Mouse (Mus musculus) layer of hippocampus, adult 11-12 months (tissue): ENCODE data around the gene Tpm1.

Source experiments
- DNase-seq: peaks from one replicate; pipeline ENCODE4 v3.0.0; 2022; ENCODE audit warnings: low spot score

Tpm1 gene

GRCm38 (mm10) chr9:67049086-67049824 is at the start of gene Tpm1:
Gene Tpm1, minus strand, starts transcription at chr9:67049406.
- DNase-seq = peak; percentile 58

GRCm38 (mm10) chr9:67094371-67094770 is 45.2 kb upstream of the Tpm1 start:
- DNase-seq = no peak

GRCm38 (mm10) chr9:67092210-67092609 is 43.0 kb upstream of the Tpm1 start:
- no peak for DNase-seq

- no peak for DNase-seq
Measured at GRCm38 (mm10) chr9:67091598-67091997, 42.4 kb upstream of the Tpm1 start.

GRCm38 (mm10) chr9:67091151-67091550 is 41.9 kb upstream of the Tpm1 start:
- DNase-seq = no peak

- no peak for DNase-seq
Measured at GRCm38 (mm10) chr9:67090633-67091045, 41.4 kb upstream of the Tpm1 start.

GRCm38 (mm10) chr9:67089167-67089566 is 40.0 kb upstream of the Tpm1 start:
- no peak for DNase-seq

GRCm38 (mm10) chr9:67083801-67084200 is 34.6 kb upstream of the Tpm1 start:
- no peak for DNase-seq

GRCm38 (mm10) chr9:67081688-67082087 is 32.5 kb upstream of the Tpm1 start:
- DNase-seq = no peak

- no peak for DNase-seq
Measured at GRCm38 (mm10) chr9:67077658-67078319, 28.6 kb upstream of the Tpm1 start.

GRCm38 (mm10) chr9:67077266-67077657 is 28.1 kb upstream of the Tpm1 start:
- DNase-seq = no peak

GRCm38 (mm10) chr9:67072182-67072581 is 23.0 kb upstream of the Tpm1 start:
- DNase-seq = no peak

GRCm38 (mm10) chr9:67071596-67071995 is 22.4 kb upstream of the Tpm1 start:
- DNase-seq = no peak

- no peak for DNase-seq
Measured at GRCm38 (mm10) chr9:67071103-67071502, 21.9 kb upstream of the Tpm1 start.

GRCm38 (mm10) chr9:67066616-67067015 is 17.4 kb upstream of the Tpm1 start:
- DNase-seq = no peak

- no peak for DNase-seq
Measured at GRCm38 (mm10) chr9:67059714-67060113, 10.5 kb upstream of the Tpm1 start.

- DNase-seq = peak; percentile 69
Measured at GRCm38 (mm10) chr9:67058366-67058765, 9.2 kb upstream of the Tpm1 start.

GRCm38 (mm10) chr9:67050736-67051337 is 1.6 kb upstream of the Tpm1 start:
- no peak for DNase-seq

- DNase-seq = no peak
Measured at GRCm38 (mm10) chr9:67049836-67050235, 630 bp upstream of the Tpm1 start.

- DNase-seq = no peak
Measured at GRCm38 (mm10) chr9:67048483-67049085, 622 bp downstream of the Tpm1 start.

- no peak for DNase-seq
Measured at GRCm38 (mm10) chr9:67047606-67048482, 1.4 kb downstream of the Tpm1 start.
